Mouse (Mus musculus) urinary bladder, adult 18-20 months (tissue): ENCODE data around the gene Cbx6.

ENCODE experiments used
- DNase-seq, 2 experiments: peaks; one replicate each; pipeline ENCODE4 v3.0.0; 2022; ENCODE audit warnings: low spot score in 2 of 2, mixed read lengths in 2 of 2

Gene Cbx6

GRCm38 (mm10) chr15:79803533-79804351 lies 30.7 kb downstream of the Cbx6 start:
- DNase-seq: no peak

- DNase-seq: no peak
Observed at GRCm38 (mm10) chr15:79802304-79802703, 32.2 kb downstream of the Cbx6 start.

- no peak for DNase-seq
Observed at GRCm38 (mm10) chr15:79801646-79802045, 32.8 kb downstream of the Cbx6 start.

- DNase-seq: no peak
Observed at GRCm38 (mm10) chr15:79800701-79801100, 33.8 kb downstream of the Cbx6 start.

GRCm38 (mm10) chr15:79798591-79798990 lies 35.9 kb downstream of the Cbx6 start:
- DNase-seq: no peak

GRCm38 (mm10) chr15:79797680-79798079 lies 36.8 kb downstream of the Cbx6 start:
- DNase-seq: no peak

GRCm38 (mm10) chr15:79797096-79797495 lies 37.4 kb downstream of the Cbx6 start:
- DNase-seq: no peak

- no peak for DNase-seq
Observed at GRCm38 (mm10) chr15:79796256-79796655, 38.2 kb downstream of the Cbx6 start.

- no peak for DNase-seq
Observed at GRCm38 (mm10) chr15:79794173-79794572, 40.3 kb downstream of the Cbx6 start.

GRCm38 (mm10) chr15:79793076-79793475 lies 41.4 kb downstream of the Cbx6 start:
- DNase-seq: no peak

GRCm38 (mm10) chr15:79792455-79792854 lies 42.0 kb downstream of the Cbx6 start:
- DNase-seq: no peak

- peak; percentile 23 for DNase-seq
Observed at GRCm38 (mm10) chr15:79791502-79791901, 43.0 kb downstream of the Cbx6 start.

GRCm38 (mm10) chr15:79790905-79791304 lies 43.6 kb downstream of the Cbx6 start:
- DNase-seq: no peak

GRCm38 (mm10) chr15:79790111-79790510 lies 44.4 kb downstream of the Cbx6 start:
- DNase-seq: no peak

GRCm38 (mm10) chr15:79787815-79788214 lies 46.7 kb downstream of the Cbx6 start:
- no peak for DNase-seq

GRCm38 (mm10) chr15:79785056-79785455 lies 49.4 kb downstream of the Cbx6 start:
- DNase-seq: no peak

- DNase-seq: no peak
Observed at GRCm38 (mm10) chr15:79777749-79778148, 56.7 kb downstream of the Cbx6 start, which contains the start of gene Dnal4. Gene Dnal4, minus strand, starts transcription at chr15:79777849.

GRCm38 (mm10) chr15:79775662-79776061 lies 58.8 kb downstream of the Cbx6 start:
- no peak for DNase-seq

- DNase-seq: peak; percentile 92 to 93
Observed at GRCm38 (mm10) chr15:79774117-79775027, 60.1 kb downstream of the Cbx6 start.
